Mouse (Mus musculus) forebrain, embryonic 15.5 days (tissue): ENCODE results near the gene Ptdss2. TPM values are rescaled to one million over a fixed set of nuclear protein-coding genes. Genes with fewer than 3 reads are reported as not detected.

ENCODE experiments used
- ATAC-seq: fragments of 200-750 bp; cut with Nextera tagmentation; replicated peaks from 2 replicates; pipeline ENCODE4 v1.8.0; 2017; ENCODE audit warnings: mild to moderate bottlenecking, moderate TSS enrichment, moderate library complexity
- H3K27ac ChIP-seq: fragments of 300-500 bp; sonication (generic); replicated peaks from 2 replicates; pipeline ENCODE4 v1.5.1; 2015; ENCODE audit warnings: mild to moderate bottlenecking, inconsistent platforms
- H3K27me3 ChIP-seq: fragments of 300-500 bp; sonication (generic); 2 replicates; pipeline ENCODE4 v1.6.1; 2015; ENCODE audit warnings: inconsistent platforms
- H3K36me3 ChIP-seq: fragments of 300-500 bp; sonication (generic); 2 replicates; pipeline ENCODE4 v1.6.1; 2015; ENCODE audit warnings: mild to moderate bottlenecking, inconsistent platforms
- H3K4me1 ChIP-seq: fragments of 300-500 bp; sonication (generic); 2 replicates; pipeline ENCODE4 v1.6.1; 2015; ENCODE audit warnings: inconsistent platforms
- H3K4me2 ChIP-seq: fragments of 300-500 bp; sonication (generic); replicated peaks from 2 replicates; pipeline ENCODE4 v1.6.1; 2015; ENCODE audit warnings: mild to moderate bottlenecking, inconsistent platforms
- H3K4me3 ChIP-seq: fragments of 300-500 bp; sonication (generic); 2 replicates; pipeline ENCODE4 v1.5.1; 2015; ENCODE audit warnings: mild to moderate bottlenecking, inconsistent platforms
- H3K9ac ChIP-seq: fragments of 300-500 bp; sonication (generic); replicated peaks from 2 replicates; pipeline ENCODE4 v1.6.1; 2015; ENCODE audit warnings: mild to moderate bottlenecking, inconsistent platforms
- H3K9me3 ChIP-seq: fragments of 300-500 bp; sonication (generic); 2 replicates; pipeline ENCODE4 v1.6.1; 2016; ENCODE audit warnings: inconsistent platforms
- WGBS: fragments of 180-500 bp; shearing (Covaris S2); methylation state at CpG from one replicate; pipeline ENCODE4 v1.1.7; 2015; ENCODE audit warnings: mixed read lengths; 5-methylcytosine and 5-hydroxymethylcytosine counted together
- polyA plus RNA-seq: library from polyadenylated mRNA; unstranded; fragments of >200 nt; fragmentation: Nextera tagmentation; extraction: Ambion mirVana; gene quantifications from 2 replicates; pipeline ENCODE4 v1.2.1, GENCODE M21; 2015

Gene Ptdss2
- 74.5 TPM in 2 replicates for polyA plus RNA-seq

GRCm38 (mm10) chr7:141122245-141122644, at the start of gene Ptdss2:
Ptdss2 (plus strand) TSS chr7:141122382.
- H3K4me1 ChIP-seq = no peaks in the 10 kb centered on the region
- no peaks in the 10 kb centered on the region for H3K36me3 ChIP-seq
- peak within 1 kb of the TSS; percentile 75 for H3K4me2 ChIP-seq
- ATAC-seq = no peak
- H3K4me3 ChIP-seq = peak within 1 kb of the TSS; percentile 50
- H3K9ac ChIP-seq = peak within 1 kb of the TSS; percentile 83
- H3K27me3 ChIP-seq = no peaks in the 10 kb centered on the region
- H3K9me3 ChIP-seq = no peaks in the 10 kb centered on the region
- 55% methylated on average over 14 of the region's 14 CpGs for WGBS
- peak within 1 kb of the TSS; percentile 78 for H3K27ac ChIP-seq

- Histone ChIP-seq H3K27me3 (peaks cover 6% of the 10 kb centered on the region; the same call in 1 of the 2 replicates), H3K27ac (no peak overlapping the region), H3K4me3 (no peak overlapping the region), H3K9ac (no peak overlapping the region), H3K4me1 (peaks cover 19% of the 10 kb centered on the region), H3K4me2 (no peak overlapping the region), H3K36me3 (peaks cover 2% of the 10 kb centered on the region; the same call in 1 of the 2 replicates), H3K9me3 (no peaks in the 10 kb centered on the region)
- no peak for ATAC-seq
- WGBS = 88% methylated on average over 4 of the region's 4 CpGs
These were observed 48.4 kb upstream of the Ptdss2 start for GRCm38 (mm10) chr7:141073782-141074181.

- H3K9me3 ChIP-seq = no peaks in the 10 kb centered on the region
- H3K27ac ChIP-seq = no peak within 1 kb of the TSS
- no peaks in the 10 kb centered on the region for H3K27me3 ChIP-seq
- H3K36me3 ChIP-seq = no peaks in the 10 kb centered on the region
- H3K4me2 ChIP-seq = no peak within 1 kb of the TSS
- H3K4me3 ChIP-seq = no peak within 1 kb of the TSS
- no peak for ATAC-seq
- no peaks in the 10 kb centered on the region for H3K4me1 ChIP-seq
- 89% methylated on average over 15 of the region's 15 CpGs for WGBS
- no peak within 1 kb of the TSS for H3K9ac ChIP-seq
These were observed 44.3 kb upstream of the Ptdss2 start, which contains the start of gene Pkp3 for GRCm38 (mm10) chr7:141077841-141078240. Pkp3 (plus strand) TSS chr7:141078218.

- ATAC-seq = no peak
- Histone ChIP-seq H3K27ac (no peak overlapping the region), H3K27me3 (no peaks in the 10 kb centered on the region), H3K4me2 (no peak overlapping the region), H3K36me3 (no peaks in the 10 kb centered on the region), H3K4me1 (no peaks in the 10 kb centered on the region), H3K9ac (no peak overlapping the region), H3K4me3 (no peak overlapping the region), H3K9me3 (no peaks in the 10 kb centered on the region)
- WGBS = 83% methylated on average over 4 of the region's 4 CpGs
These were observed 43.3 kb upstream of the Ptdss2 start for GRCm38 (mm10) chr7:141078876-141079275.

- 29% methylated on average over 34 of the region's 34 CpGs for WGBS
- Histone ChIP-seq H3K4me3 (no peak overlapping the region), H3K4me2 (no peak overlapping the region), H3K4me1 (no peaks in the 10 kb centered on the region), H3K9me3 (no peaks in the 10 kb centered on the region), H3K36me3 (no peaks in the 10 kb centered on the region), H3K27ac (no peak overlapping the region), H3K9ac (no peak overlapping the region), H3K27me3 (no peaks in the 10 kb centered on the region)
- no peak for ATAC-seq
These were observed 42.4 kb upstream of the Ptdss2 start for GRCm38 (mm10) chr7:141079481-141080449.

- ATAC-seq = no peak
- no peak overlapping the region for H3K4me2 ChIP-seq
- H3K4me3 ChIP-seq = no peak overlapping the region
- 0 out of 2 replicates have a peak, but pooled peaks cover 6% of the 10 kb centered on the region for H3K4me1 ChIP-seq
- 55% methylated on average over 8 of the region's 8 CpGs for WGBS
- no peaks in the 10 kb centered on the region for H3K36me3 ChIP-seq
- H3K9ac ChIP-seq = no peak overlapping the region
- H3K27ac ChIP-seq = no peak overlapping the region
- H3K27me3 ChIP-seq = peaks cover 15% of the 10 kb centered on the region; the same call in 1 of the 2 replicates
- no peaks in the 10 kb centered on the region for H3K9me3 ChIP-seq
These were observed 34.3 kb upstream of the Ptdss2 start for GRCm38 (mm10) chr7:141087894-141088293.

- no peak for ATAC-seq
- Histone ChIP-seq H3K4me2 (no peak overlapping the region), H3K36me3 (no peaks in the 10 kb centered on the region), H3K9me3 (no peaks in the 10 kb centered on the region), H3K4me3 (no peak overlapping the region), H3K4me1 (0 out of 2 replicates have a peak, but pooled peaks cover 6% of the 10 kb centered on the region), H3K27me3 (peaks cover 15% of the 10 kb centered on the region; the same call in 1 of the 2 replicates), H3K27ac (no peak overlapping the region), H3K9ac (no peak overlapping the region)
- 22% methylated on average over 18 of the region's 18 CpGs for WGBS
These were observed 33.7 kb upstream of the Ptdss2 start for GRCm38 (mm10) chr7:141088473-141088872.

GRCm38 (mm10) chr7:141090228-141090627, 32.0 kb upstream of the Ptdss2 start:
- Histone ChIP-seq H3K36me3 (no peaks in the 10 kb centered on the region), H3K27ac (no peak overlapping the region), H3K4me3 (no peak overlapping the region), H3K4me1 (0 out of 2 replicates have a peak, but pooled peaks cover 6% of the 10 kb centered on the region), H3K27me3 (peaks cover 15% of the 10 kb centered on the region; the same call in 1 of the 2 replicates), H3K9me3 (no peaks in the 10 kb centered on the region), H3K9ac (no peak overlapping the region), H3K4me2 (no peak overlapping the region)
- no peak for ATAC-seq
- 54% methylated on average over 8 of the region's 8 CpGs for WGBS

GRCm38 (mm10) chr7:141092051-141092735, 30.0 kb upstream of the Ptdss2 start:
- H3K9ac ChIP-seq = no peak overlapping the region
- 0 out of 2 replicates have a peak, but pooled peaks cover 6% of the 10 kb centered on the region for H3K4me1 ChIP-seq
- H3K27me3 ChIP-seq = peaks cover 15% of the 10 kb centered on the region; the same call in 1 of the 2 replicates
- H3K4me3 ChIP-seq = peak overlapping the region; percentile 20
- ATAC-seq = peak; percentile 83
- H3K9me3 ChIP-seq = no peaks in the 10 kb centered on the region
- H3K4me2 ChIP-seq = peak overlapping the region; percentile 35
- WGBS = 4% methylated on average over 37 of the region's 37 CpGs
- no peak overlapping the region for H3K27ac ChIP-seq
- no peaks in the 10 kb centered on the region for H3K36me3 ChIP-seq

- no peak overlapping the region for H3K4me2 ChIP-seq
- 87% methylated on average over 6 of the region's 6 CpGs for WGBS
- H3K4me1 ChIP-seq = 0 out of 2 replicates have a peak, but pooled peaks cover 6% of the 10 kb centered on the region
- H3K36me3 ChIP-seq = no peaks in the 10 kb centered on the region
- peaks cover 12% of the 10 kb centered on the region; the same call in 1 of the 2 replicates for H3K27me3 ChIP-seq
- H3K9me3 ChIP-seq = no peaks in the 10 kb centered on the region
- no peak overlapping the region for H3K9ac ChIP-seq
- H3K27ac ChIP-seq = no peak overlapping the region
- no peak for ATAC-seq
- H3K4me3 ChIP-seq = no peak overlapping the region
These were observed 28.2 kb upstream of the Ptdss2 start for GRCm38 (mm10) chr7:141093950-141094349.

- H3K4me1 ChIP-seq = peaks cover 9% of the 10 kb centered on the region; the same call in 1 of the 2 replicates
- peaks cover 16% of the 10 kb centered on the region for H3K27me3 ChIP-seq
- ATAC-seq = no peak
- no peak overlapping the region for H3K27ac ChIP-seq
- no peaks in the 10 kb centered on the region for H3K36me3 ChIP-seq
- H3K9me3 ChIP-seq = no peaks in the 10 kb centered on the region
- H3K4me3 ChIP-seq = no peak overlapping the region
- 71% methylated on average over 15 of the region's 15 CpGs for WGBS
- no peak overlapping the region for H3K4me2 ChIP-seq
- H3K9ac ChIP-seq = no peak overlapping the region
These were observed 27.5 kb upstream of the Ptdss2 start for GRCm38 (mm10) chr7:141094487-141095205.
